16 mouse cellular contexts compared by ENCODE assay signal in the genomic region with DNA sequence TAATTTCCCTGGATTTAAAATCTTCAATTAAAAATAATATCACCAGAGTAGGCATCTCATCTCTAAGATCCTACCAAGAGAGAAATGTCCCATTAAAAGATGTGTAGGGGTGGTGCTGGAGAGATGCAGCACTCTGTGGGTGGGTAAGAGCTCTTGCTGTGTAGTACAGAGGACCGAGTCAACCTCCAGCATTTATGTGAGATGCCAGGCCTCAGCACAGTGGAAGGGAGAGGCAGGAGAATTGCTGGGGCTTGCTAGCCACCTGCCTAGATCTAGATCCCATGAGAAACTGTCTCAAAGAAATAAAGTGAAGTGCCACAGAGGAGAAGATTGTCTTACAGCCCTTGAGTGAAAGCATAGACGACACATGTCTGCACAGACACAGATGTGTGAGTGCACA. TPM values are rescaled to one million over a fixed set of nuclear protein-coding genes. Genes with fewer than 3 reads are reported as not detected.
DNase-seq lines count a peak whose midpoint lies in the region; ATAC-seq and TF ChIP-seq lines count a peak whose summit lies in the region.
"Had no signal": no experiment of that assay in that cellular context is flagged by ENCODE, and none has a peak within 500 bp of the region (broad histone marks: within the 10 kb centered on the region; RNA-seq: fewer than 3 reads in every experiment).

No protein-coding gene starts in this region.

- ATAC-seq in hindbrain, embryonic 13.5 days (ENCODE audit: low FRiP score) = no peak
- no peak for ATAC-seq in midbrain, postnatal 0 days (ENCODE audit: low FRiP score)
- ATAC-seq in midbrain, embryonic 14.5 days (ENCODE audit: low FRiP score, low TSS enrichment) = no peak
- ATAC-seq: forebrain, embryonic 13.5 days; midbrain, embryonic 16.5 days had no signal

- no peak overlapping the region for H3K4me3 ChIP-seq in hindbrain, embryonic 10.5 days
- H3K4me3 ChIP-seq in hindbrain, embryonic 13.5 days = no peak overlapping the region
- no peak overlapping the region for H3K4me3 ChIP-seq in midbrain, postnatal 0 days (ENCODE audit: low read depth, low read length)
- H3K4me3 ChIP-seq in midbrain, embryonic 14.5 days (replicated peaks; ENCODE audit: low read depth, low read length) = no peak overlapping the region
- H3K4me3 ChIP-seq: forebrain, embryonic 13.5 days had no signal

- no peak for TF ChIP-seq CTCF in midbrain, postnatal 0 days (IDR thresholded peaks at IDR 0.05)

- no peaks in the 10 kb centered on the region for H3K4me1 ChIP-seq in hindbrain, embryonic 10.5 days (replicated peaks)
- H3K4me1 ChIP-seq in hindbrain, embryonic 13.5 days (replicated peaks) = no peaks in the 10 kb centered on the region
- H3K4me1 ChIP-seq in midbrain, postnatal 0 days (ENCODE audit: insufficient read depth, low read length) = no peaks in the 10 kb centered on the region
- no peaks in the 10 kb centered on the region for H3K4me1 ChIP-seq in midbrain, embryonic 14.5 days (ENCODE audit: control insufficient read depth, insufficient read depth, low read length)
- H3K4me1 ChIP-seq: forebrain, embryonic 13.5 days had no signal

- WGBS in hindbrain, embryonic 10.5 days = 61% methylated on average over 2 of the region's 2 CpGs
- 57% methylated on average over 2 of the region's 2 CpGs for WGBS in hindbrain, embryonic 13.5 days
- 56% methylated on average over 2 of the region's 2 CpGs for WGBS in midbrain, postnatal 0 days
- WGBS in midbrain, embryonic 14.5 days = 58% methylated on average over 2 of the region's 2 CpGs

- DNase-seq in hindbrain, embryonic 10.5 days (ENCODE audit: low spot score) = peak; percentile 9
- DNase-seq in midbrain, postnatal 0 days (ENCODE audit: low spot score) = peak; percentile 2
- no peak for DNase-seq in midbrain, embryonic 14.5 days
- peak; percentile 8 for DNase-seq in R1 (ENCODE audit: low read depth, low spot score)
- DNase-seq in skeletal muscle tissue, adult 2 months (ENCODE audit: low read depth, low spot score) = peak; percentile 4
- DNase-seq in adrenal gland, postnatal 25 days = no peak
- DNase-seq: adrenal gland, adult 2 months; lung, postnatal 14 days; right cerebral cortex, postnatal 4 days had no signal

- peaks cover 47% of the 10 kb centered on the region for H3K9me3 ChIP-seq in hindbrain, embryonic 10.5 days
- peaks cover 58% of the 10 kb centered on the region for H3K9me3 ChIP-seq in hindbrain, embryonic 13.5 days
- H3K9me3 ChIP-seq in midbrain, postnatal 0 days (ENCODE audit: low read length) = peaks cover 45% of the 10 kb centered on the region
- H3K9me3 ChIP-seq in midbrain, embryonic 14.5 days (ENCODE audit: control insufficient read depth, low read length) = peaks cover 58% of the 10 kb centered on the region
- H3K9me3 ChIP-seq: G1E had no signal

- H3K27me3 ChIP-seq in hindbrain, embryonic 10.5 days (ENCODE audit: insufficient read depth, poor library complexity, severe bottlenecking) = no peaks in the 10 kb centered on the region
- no peaks in the 10 kb centered on the region for H3K27me3 ChIP-seq in hindbrain, embryonic 13.5 days
- no peaks in the 10 kb centered on the region for H3K27me3 ChIP-seq in midbrain, postnatal 0 days (ENCODE audit: insufficient read depth, low read length)
- no peaks in the 10 kb centered on the region for H3K27me3 ChIP-seq in midbrain, embryonic 14.5 days (ENCODE audit: control insufficient read depth, insufficient read depth, low read length)
- H3K27me3 ChIP-seq: forebrain, embryonic 13.5 days had no signal

- no peak overlapping the region for H3K4me2 ChIP-seq in hindbrain, embryonic 13.5 days
- no peak overlapping the region for H3K4me2 ChIP-seq in midbrain, postnatal 0 days (ENCODE audit: low read depth, low read length, poor library complexity, severe bottlenecking)
- H3K4me2 ChIP-seq in midbrain, embryonic 14.5 days (ENCODE audit: low read length) = no peak overlapping the region
- H3K4me2 ChIP-seq: forebrain, embryonic 13.5 days had no signal

- H3K36me3 ChIP-seq in hindbrain, embryonic 10.5 days = no peaks in the 10 kb centered on the region
- H3K36me3 ChIP-seq in hindbrain, embryonic 13.5 days = no peaks in the 10 kb centered on the region
- H3K36me3 ChIP-seq in midbrain, postnatal 0 days (ENCODE audit: insufficient read depth, low read length) = no peaks in the 10 kb centered on the region
- no peaks in the 10 kb centered on the region for H3K36me3 ChIP-seq in midbrain, embryonic 14.5 days (ENCODE audit: control insufficient read depth, insufficient read depth, low read length)
- H3K36me3 ChIP-seq: G1E had no signal

- H3K9ac ChIP-seq in hindbrain, embryonic 13.5 days = no peak overlapping the region
- H3K9ac ChIP-seq in midbrain, postnatal 0 days (replicated peaks; ENCODE audit: low read length, poor library complexity, severe bottlenecking) = no peak overlapping the region
- no peak overlapping the region for H3K9ac ChIP-seq in midbrain, embryonic 14.5 days (replicated peaks; ENCODE audit: low read length)
- H3K9ac ChIP-seq: forebrain, embryonic 13.5 days had no signal

- no peak overlapping the region for H3K27ac ChIP-seq in hindbrain, embryonic 10.5 days
- H3K27ac ChIP-seq in hindbrain, embryonic 13.5 days = no peak overlapping the region
- no peak overlapping the region for H3K27ac ChIP-seq in midbrain, postnatal 0 days (ENCODE audit: low read depth, low read length)
- H3K27ac ChIP-seq in midbrain, embryonic 14.5 days (replicated peaks; ENCODE audit: low read depth, low read length) = no peak overlapping the region
- H3K27ac ChIP-seq: forebrain, embryonic 13.5 days had no signal

RNA-seq across cellular contexts. Expression of a gene that starts 4.8 kb away (rescaled TPM):
- not detected in 2 replicates for polyA plus RNA-seq in hindbrain, embryonic 10.5 days (2016; fragmentation: Nextera tagmentation; extraction: Ambion mirVana)
- not detected in 2 replicates for polyA plus RNA-seq in hindbrain, embryonic 13.5 days (2015; fragmentation: Nextera tagmentation; extraction: Ambion mirVana)
- not detected in 2 replicates for total RNA-seq in midbrain, postnatal 0 days (2014; rRNA removed)
- not detected in 2 replicates for polyA plus RNA-seq in midbrain, postnatal 0 days (2015; fragmentation: Nextera tagmentation; extraction: Ambion mirVana)
- not detected in 2 replicates for polyA plus RNA-seq in midbrain, embryonic 14.5 days (2014; fragmentation: Nextera tagmentation; extraction: Ambion mirVana)
- total RNA-seq in adrenal gland, postnatal 25 days (2021) = 27.4 and 28.3 TPM in 2 replicates
- total RNA-seq: common myeloid progenitor, adult 5-6 weeks; heart, postnatal 4 days had no signal
- polyA plus RNA-seq: forebrain, embryonic 13.5 days; G1E; midbrain, embryonic 16.5 days had no signal

RNA-seq across cellular contexts. Expression of a gene that starts 10.2 kb away (rescaled TPM):
- 0.93 and 1.1 TPM in 2 replicates for polyA plus RNA-seq in hindbrain, embryonic 10.5 days (2016; fragmentation: Nextera tagmentation; extraction: Ambion mirVana)
- polyA plus RNA-seq in hindbrain, embryonic 13.5 days (2015; fragmentation: Nextera tagmentation; extraction: Ambion mirVana) = 0.66 and 0.79 TPM in 2 replicates
- total RNA-seq in midbrain, postnatal 0 days (2014; rRNA removed) = not detected in 2 replicates
- polyA plus RNA-seq in midbrain, postnatal 0 days (2015; fragmentation: Nextera tagmentation; extraction: Ambion mirVana) = 0.56 and 1.2 TPM in 2 replicates
- polyA plus RNA-seq in midbrain, embryonic 14.5 days (2014; fragmentation: Nextera tagmentation; extraction: Ambion mirVana) = 0.66 and 1.8 TPM in 2 replicates
- total RNA-seq in adrenal gland, postnatal 25 days (2021) = 0.33 TPM in 1 of 2 replicates, not detected in the other
- polyA plus RNA-seq: G1E had no signal

RNA-seq across cellular contexts. Expression of a gene that starts 11.0 kb away (rescaled TPM):
- 13.4 and 14.0 TPM in 2 replicates for polyA plus RNA-seq in hindbrain, embryonic 10.5 days (2016; fragmentation: Nextera tagmentation; extraction: Ambion mirVana)
- polyA plus RNA-seq in hindbrain, embryonic 13.5 days (2015; fragmentation: Nextera tagmentation; extraction: Ambion mirVana) = 15.6 and 15.8 TPM in 2 replicates
- total RNA-seq in midbrain, postnatal 0 days (2014; rRNA removed) = 5.5 and 6.9 TPM in 2 replicates
- polyA plus RNA-seq in midbrain, postnatal 0 days (2015; fragmentation: Nextera tagmentation; extraction: Ambion mirVana) = 11.8 and 12.5 TPM in 2 replicates
- polyA plus RNA-seq in midbrain, embryonic 14.5 days (2014; fragmentation: Nextera tagmentation; extraction: Ambion mirVana) = 12.9 and 14.2 TPM in 2 replicates
- total RNA-seq in adrenal gland, postnatal 25 days (2021) = 3.4 and 5.9 TPM in 2 replicates
- total RNA-seq: granulocyte monocyte progenitor cell, adult 5-6 weeks had no signal
- polyA plus RNA-seq: G1E had no signal

RNA-seq across cellular contexts. Expression of a gene that starts 16.1 kb away (rescaled TPM):
- polyA plus RNA-seq in hindbrain, embryonic 10.5 days (2016; fragmentation: Nextera tagmentation; extraction: Ambion mirVana) = 0.12 TPM in 1 of 2 replicates, not detected in the other
- polyA plus RNA-seq in hindbrain, embryonic 13.5 days (2015; fragmentation: Nextera tagmentation; extraction: Ambion mirVana) = not detected in 2 replicates
- total RNA-seq in midbrain, postnatal 0 days (2014; rRNA removed) = not detected in 2 replicates
- polyA plus RNA-seq in midbrain, postnatal 0 days (2015; fragmentation: Nextera tagmentation; extraction: Ambion mirVana) = not detected in 2 replicates
- polyA plus RNA-seq in midbrain, embryonic 14.5 days (2014; fragmentation: Nextera tagmentation; extraction: Ambion mirVana) = not detected in 2 replicates
- 0.21 TPM in 1 of 2 replicates, not detected in the other for total RNA-seq in adrenal gland, postnatal 25 days (2021)
- total RNA-seq: common myeloid progenitor, adult 5-6 weeks; heart, postnatal 4 days had no signal
- polyA plus RNA-seq: adrenal gland, adult 2 months; forebrain, embryonic 13.5 days; G1E; midbrain, embryonic 16.5 days had no signal

RNA-seq across cellular contexts. Expression of a gene that starts 50.7 kb away (rescaled TPM):
- polyA plus RNA-seq in hindbrain, embryonic 10.5 days (2016; fragmentation: Nextera tagmentation; extraction: Ambion mirVana) = not detected in 2 replicates
- polyA plus RNA-seq in hindbrain, embryonic 13.5 days (2015; fragmentation: Nextera tagmentation; extraction: Ambion mirVana) = not detected in 2 replicates
- not detected in 2 replicates for total RNA-seq in midbrain, postnatal 0 days (2014; rRNA removed)
- polyA plus RNA-seq in midbrain, postnatal 0 days (2015; fragmentation: Nextera tagmentation; extraction: Ambion mirVana) = not detected in 2 replicates
- not detected in 2 replicates for polyA plus RNA-seq in midbrain, embryonic 14.5 days (2014; fragmentation: Nextera tagmentation; extraction: Ambion mirVana)
- 0.58 TPM in 1 of 2 replicates, not detected in the other for total RNA-seq in adrenal gland, postnatal 25 days (2021)
- total RNA-seq: heart, postnatal 4 days had no signal
- polyA plus RNA-seq: forebrain, embryonic 13.5 days; G1E; midbrain, embryonic 16.5 days had no signal

Comparison
In these comparisons a context has a peak if more than half of its experiments do, and no peak if none do; other contexts are left out.
1. DNase-seq: peak in hindbrain, embryonic 10.5 days (single experiment), midbrain, postnatal 0 days (single experiment), R1 (single experiment) and skeletal muscle tissue, adult 2 months (single experiment); none in midbrain, embryonic 14.5 days (single experiment) and adrenal gland, postnatal 25 days (single experiment).